Mouse (Mus musculus): ENCODE data around the gene Rsu1.

Rsu1 gene

GRCm38 (mm10) chr2:13060426-13061170, 210.6 kb downstream of the Rsu1 start:
- DNase-seq (ENCODE audit: low read depth, low spot score) = no peak

GRCm38 (mm10) chr2:13048649-13049048, 222.6 kb downstream of the Rsu1 start:
- DNase-seq (ENCODE audit: low read depth, low spot score) = no peak

GRCm38 (mm10) chr2:13044555-13044954, 226.7 kb downstream of the Rsu1 start:
- DNase-seq (ENCODE audit: low read depth, low spot score) = no peak

- DNase-seq (ENCODE audit: low read depth, low spot score) = no peak
Measured at GRCm38 (mm10) chr2:13039785-13040184, 231.4 kb downstream of the Rsu1 start.

- DNase-seq (ENCODE audit: low read depth, low spot score) = no peak
Measured at GRCm38 (mm10) chr2:13038772-13039171, 232.4 kb downstream of the Rsu1 start.

Data from mesoderm, embryonic 11.5 days (tissue).